Mouse (Mus musculus) kidney, adult 2 months (tissue): ENCODE data around the gene Ncf4.

Experiments used
- CTCF ChIP-seq: fragments of 200-500 bp; conservative IDR thresholded peaks from 2 replicates; pipeline ENCODE4 v1.5.1; 2011; ENCODE audit warnings: low read depth, mild to moderate bottlenecking, control low read depth, low read length, moderate library complexity, mixed read lengths; ENCODE audit not compliant: insufficient read depth, insufficient read length
- POLR2A ChIP-seq: fragments of 200-500 bp; IDR thresholded peaks from one replicate; pipeline ENCODE4 v1.6.1; 2011; ENCODE audit warnings: low read depth, low read length, control low read depth

DNA sequence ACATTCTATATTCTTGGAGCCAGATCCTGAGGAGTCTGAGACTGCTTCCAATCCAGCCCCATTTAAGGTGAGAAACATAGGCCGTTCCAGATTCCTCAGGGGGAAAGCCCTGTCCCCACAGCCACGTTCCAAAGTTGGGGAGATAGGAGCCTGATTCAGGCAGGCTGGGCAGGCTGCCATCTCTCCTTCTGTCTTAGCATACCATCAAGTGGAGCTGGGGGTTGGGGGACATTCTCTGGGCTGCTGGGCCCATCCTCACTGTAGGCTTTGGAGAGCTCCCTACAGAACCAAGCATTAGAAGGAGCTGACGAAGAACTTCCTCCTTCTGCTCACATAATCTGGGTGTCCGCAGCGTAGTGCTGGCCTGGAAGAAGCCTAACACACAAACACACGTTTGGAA is 827 bp upstream of the Ncf4 start:
- TF ChIP-seq CTCF (no peak), POLR2A (no peak)
